Mouse (Mus musculus) heart, adult 8-10 months (tissue): ENCODE measurements around the gene H2al2c. TPM values are rescaled to one million over a fixed set of nuclear protein-coding genes. Genes with fewer than 3 reads are reported as not detected.
"Not testable (repeated sequence)": the region's sequence is repeated elsewhere in the genome, so short reads cannot be mapped to it uniquely, and the experiment has no call there.

Experiments
- DNase-seq: peaks from one replicate; pipeline ENCODE4 v3.0.0; 2022; ENCODE audit warnings: low spot score
- total RNA-seq, 4 experiments: library from RNA; stranded (reverse); gene quantifications; 2 replicates each; pipeline ENCODE4 v1.2.4; 2022

The H2al2c gene
- not detected for total RNA-seq

GRCm38 (mm10) chrY:2598799-2599198 is at the start of gene H2al2c:
H2al2c (plus strand) TSS chrY:2599099.
- DNase-seq: not testable (repeated sequence)

Other genes starting within 250 kb of the H2al2c start
- gene Sry, start 64.6 kb downstream of the H2al2c start, total RNA-seq: not detected
- not detected for gene H2al2b, start 121.6 kb downstream of the H2al2c start, total RNA-seq
- gene Gm4064, start 197.1 kb downstream of the H2al2c start, total RNA-seq: not detected
- not detected for gene Rbmy, start 231.6 kb downstream of the H2al2c start, total RNA-seq
- not detected for gene Gm10256, start 231.6 kb downstream of the H2al2c start, total RNA-seq